Mouse (Mus musculus) stomach, postnatal 0 days (tissue): ENCODE results near the gene Gm28845. TPM values are rescaled to one million over a fixed set of nuclear protein-coding genes. Genes with fewer than 3 reads are reported as not detected.

Source experiments
- ATAC-seq: fragments of 200-750 bp; cut with Nextera tagmentation; 2 replicates; pipeline ENCODE4 v1.8.0; 2017; ENCODE audit not compliant: low FRiP score, low TSS enrichment
- DNase-seq: peaks from one replicate; pipeline ENCODE4 v3.0.0-alpha.2; 2016; ENCODE audit warnings: low spot score
- H3K27ac ChIP-seq: fragments of 300-500 bp; sonication (generic); replicated peaks from 2 replicates; pipeline ENCODE4 v1.5.1; 2014; ENCODE audit warnings: mild to moderate bottlenecking, control low read depth
- H3K27me3 ChIP-seq: fragments of 300-500 bp; sonication (generic); 2 replicates; pipeline ENCODE4 v1.6.1; 2014; ENCODE audit warnings: low read length; ENCODE audit not compliant: control insufficient read depth, insufficient read depth
- H3K36me3 ChIP-seq: fragments of 300-500 bp; sonication (generic); 2 replicates; pipeline ENCODE4 v1.6.1; 2014; ENCODE audit warnings: low read length, mixed read lengths; ENCODE audit not compliant: control insufficient read depth, insufficient read depth
- H3K4me1 ChIP-seq: fragments of 300-500 bp; sonication (generic); replicated peaks from 2 replicates; pipeline ENCODE4 v1.6.1; 2014; ENCODE audit warnings: antibody characterized with exemption; ENCODE audit not compliant: control insufficient read depth, insufficient read depth
- H3K4me2 ChIP-seq: fragments of 300-500 bp; sonication (generic); replicated peaks from 2 replicates; pipeline ENCODE4 v1.6.1; 2014; ENCODE audit warnings: low read depth, mild to moderate bottlenecking, control low read depth, moderate library complexity
- H3K4me3 ChIP-seq: fragments of 300-500 bp; sonication (generic); 2 replicates; pipeline ENCODE4 v1.5.1; 2014; ENCODE audit warnings: low read depth, low read length, control low read depth
- H3K9ac ChIP-seq: fragments of 300-500 bp; sonication (generic); 2 replicates; pipeline ENCODE4 v1.6.1; 2014; ENCODE audit warnings: mild to moderate bottlenecking, low read length, control low read depth, mixed read lengths
- H3K9me3 ChIP-seq: fragments of 300-500 bp; sonication (generic); 2 replicates; pipeline ENCODE4 v1.6.1; 2016; ENCODE audit warnings: low read length; ENCODE audit not compliant: control insufficient read depth
- CTCF ChIP-seq: IDR thresholded peaks from 2 replicates; pipeline ENCODE4 v1.5.1; 2016; ENCODE audit warnings: antibody characterized with exemption, low read depth, mild to moderate bottlenecking, moderate library complexity
- EP300 ChIP-seq: optimal IDR thresholded peaks from 2 replicates; pipeline ENCODE3; 2016; ENCODE audit warnings: antibody characterized with exemption
- WGBS: fragments of 180-500 bp; shearing (Covaris S2); extraction: QIAGEN DNeasy Blood & Tissue Kit; methylation state at CpG from one replicate; pipeline ENCODE4 v1.1.7; 2014; 5-methylcytosine and 5-hydroxymethylcytosine counted together
- polyA plus RNA-seq: library from polyadenylated mRNA; unstranded; fragments of >200 nt; fragmentation: Nextera tagmentation; extraction: Ambion mirVana; gene quantifications from 2 replicates; pipeline ENCODE4 v1.2.1, GENCODE M21; 2015

Gene Gm28845
- polyA plus RNA-seq, 1 experiment from 2014 or later: not detected

DNA sequence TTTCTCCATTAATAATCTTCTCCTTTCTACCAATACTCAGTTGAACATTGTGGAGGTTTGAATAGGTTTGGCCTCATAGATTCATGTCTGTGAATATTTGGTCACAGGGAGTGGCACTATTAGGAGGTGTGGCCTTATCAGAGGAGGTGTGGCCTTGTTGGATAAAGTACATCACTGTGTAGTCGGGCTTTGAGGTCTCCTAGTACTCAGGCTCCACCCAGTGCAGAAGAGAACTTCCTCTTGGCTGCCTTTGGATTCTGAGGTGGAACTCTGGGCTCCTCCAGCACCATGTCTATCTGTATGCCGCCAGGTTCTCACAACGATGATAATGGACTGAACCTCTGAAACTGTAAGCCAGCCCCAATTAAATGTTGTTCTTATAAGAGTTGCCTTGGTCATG, 22.4 kb downstream of the Gm28845 start:
- 73% methylated on average over 3 of the region's 3 CpGs for WGBS
- Histone ChIP-seq H3K9ac (no peak overlapping the region), H3K4me2 (no peak overlapping the region), H3K4me1 (no peaks in the 10 kb centered on the region), H3K36me3 (no peaks in the 10 kb centered on the region), H3K4me3 (no peak overlapping the region), H3K27me3 (no peaks in the 10 kb centered on the region), H3K9me3 (no peaks in the 10 kb centered on the region), H3K27ac (no peak overlapping the region)
- DNase-seq (no peak), ATAC-seq (peak; percentile 84)
- no peak for TF ChIP-seq CTCF
- no peak for TF ChIP-seq EP300

DNA sequence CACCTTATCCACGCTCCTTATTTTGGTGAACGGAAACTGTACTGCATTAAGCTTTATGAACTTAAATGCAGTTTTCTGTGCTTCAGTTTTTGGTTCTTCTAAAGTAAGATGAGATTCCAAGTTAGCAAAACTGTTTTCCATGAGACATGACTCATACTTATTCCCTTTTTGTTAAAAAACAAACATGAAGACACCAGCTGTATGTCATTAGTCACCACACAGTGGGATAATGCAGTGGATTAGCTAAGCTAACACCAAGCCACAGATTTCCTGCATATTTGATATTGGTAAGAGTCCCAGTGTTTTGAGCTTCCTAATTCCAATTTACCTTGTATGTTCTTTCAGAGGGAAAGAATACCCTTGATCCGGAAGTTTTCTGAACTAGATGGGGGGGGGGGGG, 27.8 kb downstream of the Gm28845 start:
- Histone ChIP-seq H3K27me3 (no peaks in the 10 kb centered on the region), H3K36me3 (no peaks in the 10 kb centered on the region), H3K9me3 (no peaks in the 10 kb centered on the region), H3K9ac (no peak overlapping the region), H3K4me1 (no peaks in the 10 kb centered on the region), H3K4me2 (no peak overlapping the region), H3K4me3 (no peak overlapping the region), H3K27ac (no peak overlapping the region)
- DNase-seq (no peak), ATAC-seq (no peak)
- 84% methylated on average over 3 of the region's 3 CpGs for WGBS
- TF ChIP-seq EP300 (no peak), CTCF (no peak)

DNA sequence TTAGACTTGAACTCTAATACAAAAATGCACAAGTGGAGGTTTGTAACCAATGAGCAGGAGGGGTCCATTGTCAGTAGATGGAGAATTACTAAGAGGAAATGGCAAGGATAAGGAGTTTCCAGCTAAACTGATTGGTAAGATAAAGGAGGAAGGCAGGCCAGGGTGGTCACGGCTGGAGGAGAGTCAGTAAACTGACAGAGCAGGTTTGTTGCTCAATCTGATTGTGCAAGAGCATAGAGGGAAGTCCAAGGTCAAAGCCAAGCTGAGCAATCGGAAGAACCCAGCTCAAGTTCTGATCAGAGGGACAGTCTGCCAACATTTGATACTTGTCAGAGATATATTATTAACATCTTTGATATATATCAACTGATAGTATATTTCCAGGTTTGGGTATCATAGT, 29.0 kb downstream of the Gm28845 start:
- H3K36me3 ChIP-seq: no peaks in the 10 kb centered on the region
- ATAC-seq (no peak), DNase-seq (no peak)
- H3K27ac ChIP-seq: no peak overlapping the region
- no peak overlapping the region for H3K9ac ChIP-seq
- H3K9me3 ChIP-seq: no peaks in the 10 kb centered on the region
- no peak overlapping the region for H3K4me2 ChIP-seq
- H3K27me3 ChIP-seq: no peaks in the 10 kb centered on the region
- WGBS: 42% methylated on average over 2 of the region's 2 CpGs
- no peaks in the 10 kb centered on the region for H3K4me1 ChIP-seq
- TF ChIP-seq EP300 (no peak), CTCF (no peak)
- no peak overlapping the region for H3K4me3 ChIP-seq

DNA sequence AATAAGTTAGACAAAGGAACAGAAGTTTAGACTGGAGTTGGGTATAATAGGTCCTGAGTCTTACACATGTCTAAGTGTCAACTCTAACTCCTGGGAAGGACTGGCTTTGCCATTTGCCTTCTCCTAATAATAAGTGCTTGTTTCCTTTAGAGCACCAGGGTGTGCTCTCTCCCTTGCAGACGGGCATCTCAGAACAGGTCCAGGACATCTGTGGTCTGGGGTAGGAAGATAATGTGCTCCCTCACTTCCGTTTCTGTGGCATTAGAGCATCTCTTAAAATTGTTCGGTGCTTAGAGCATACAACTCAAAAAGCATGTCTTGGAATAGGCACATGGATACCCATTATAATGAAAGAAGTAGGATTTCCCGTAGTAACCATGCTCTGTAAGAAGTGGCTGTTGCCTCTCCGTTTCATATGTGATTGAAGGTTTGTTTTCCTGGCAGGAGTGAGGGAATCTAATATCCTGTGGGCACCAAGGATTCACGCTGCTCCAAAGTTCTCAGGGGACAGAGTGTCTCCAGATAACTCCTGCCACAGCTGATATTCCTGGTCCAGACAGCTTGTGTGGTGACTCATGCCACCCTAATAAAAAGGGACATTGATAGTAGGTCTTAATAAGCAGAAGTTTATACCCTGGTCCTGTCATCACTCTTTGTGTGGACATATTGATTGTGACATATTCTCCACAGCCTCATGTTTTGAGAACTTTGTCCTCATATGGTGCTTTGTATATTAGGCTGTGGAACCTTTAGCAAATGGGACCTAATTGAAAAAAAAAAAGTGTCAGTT, 30.6 kb downstream of the Gm28845 start:
- no peaks in the 10 kb centered on the region for H3K4me1 ChIP-seq
- H3K27ac ChIP-seq: no peak overlapping the region
- no peak overlapping the region for H3K4me2 ChIP-seq
- no peaks in the 10 kb centered on the region for H3K36me3 ChIP-seq
- ATAC-seq (no peak), DNase-seq (no peak)
- H3K4me3 ChIP-seq: no peak overlapping the region
- no peak for TF ChIP-seq EP300
- TF ChIP-seq CTCF: no peak
- H3K9me3 ChIP-seq: no peaks in the 10 kb centered on the region
- 73% methylated on average over 6 of the region's 6 CpGs for WGBS
- H3K9ac ChIP-seq: no peak overlapping the region
- no peaks in the 10 kb centered on the region for H3K27me3 ChIP-seq

DNA sequence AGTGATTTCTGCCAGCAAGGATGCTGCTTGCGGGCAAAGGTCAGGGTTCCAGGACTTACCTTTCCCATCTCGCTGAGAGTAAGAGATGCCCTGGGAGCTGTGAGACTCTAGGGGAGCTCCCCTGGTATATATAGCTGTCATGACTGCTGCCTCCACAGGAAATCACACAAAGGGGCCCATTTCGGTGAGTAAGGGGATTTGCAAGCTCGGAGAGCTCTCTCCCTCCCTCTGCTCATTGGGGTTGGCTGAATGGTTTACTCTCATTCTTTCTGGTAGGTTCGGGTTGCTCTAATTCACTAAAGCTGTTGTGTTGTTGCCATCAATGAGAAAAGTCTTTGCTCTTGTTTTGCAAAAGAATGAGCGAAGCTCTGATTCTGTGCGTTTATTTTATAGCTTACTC, 37.2 kb downstream of the Gm28845 start, which contains the start of gene Crygb:
Gene Crygb, minus strand, starts transcription at position 101 of the 400 bp plus-strand sequence.
- Histone ChIP-seq H3K27me3 (no peaks in the 10 kb centered on the region), H3K36me3 (no peaks in the 10 kb centered on the region), H3K4me2 (no peak within 1 kb of the TSS), H3K4me3 (no peak within 1 kb of the TSS), H3K4me1 (no peaks in the 10 kb centered on the region), H3K27ac (no peak within 1 kb of the TSS), H3K9ac (no peak within 1 kb of the TSS), H3K9me3 (no peaks in the 10 kb centered on the region)
- ATAC-seq (no peak), DNase-seq (no peak)
- TF ChIP-seq CTCF: no peak
- 45% methylated on average over 7 of the region's 7 CpGs for WGBS

- no peak overlapping the region for H3K4me3 ChIP-seq
- DNase-seq (no peak), ATAC-seq (no peak)
- no peaks in the 10 kb centered on the region for H3K36me3 ChIP-seq
- H3K4me1 ChIP-seq: no peaks in the 10 kb centered on the region
- H3K4me2 ChIP-seq: no peak overlapping the region
- WGBS: 11% methylated on average over 5 of the region's 5 CpGs
- no peak overlapping the region for H3K27ac ChIP-seq
- H3K27me3 ChIP-seq: no peaks in the 10 kb centered on the region
- no peak overlapping the region for H3K9ac ChIP-seq
- no peak for TF ChIP-seq EP300
- TF ChIP-seq CTCF: peak; percentile 64
- H3K9me3 ChIP-seq: no peaks in the 10 kb centered on the region
Measured at GRCm38 (mm10) chr1:65075607-65076006, 43.8 kb downstream of the Gm28845 start.
